Mouse (Mus musculus) midbrain, postnatal 0 days (tissue): ENCODE measurements around the gene Oas1g. TPM values are rescaled to one million over a fixed set of nuclear protein-coding genes. Genes with fewer than 3 reads are reported as not detected.
"Not testable (repeated sequence)": the region's sequence is repeated elsewhere in the genome, so short reads cannot be mapped to it uniquely, and the experiment has no call there.

ENCODE experiments used
- ATAC-seq: fragments of 200-750 bp; cut with Nextera tagmentation; 2 replicates; pipeline ENCODE4 v1.8.0; 2017; ENCODE audit warnings: moderate number of reproducible peaks, mild to moderate bottlenecking, moderate TSS enrichment, moderate library complexity; ENCODE audit not compliant: low FRiP score
- DNase-seq: peaks from one replicate; pipeline ENCODE4 v3.0.0-alpha.2; 2015; ENCODE audit warnings: low spot score
- H3K27ac ChIP-seq: fragments of 300-500 bp; sonication (generic); 2 replicates; pipeline ENCODE4 v1.5.1; 2014; ENCODE audit warnings: low read depth, mild to moderate bottlenecking, low read length, mixed read lengths
- H3K27me3 ChIP-seq: fragments of 300-500 bp; sonication (generic); 2 replicates; pipeline ENCODE4 v1.6.1; 2014; ENCODE audit warnings: low read length, control low read depth, mixed read lengths; ENCODE audit not compliant: insufficient read depth
- H3K36me3 ChIP-seq: fragments of 300-500 bp; sonication (generic); 2 replicates; pipeline ENCODE4 v1.6.1; 2014; ENCODE audit warnings: low read length, control low read depth, mixed read lengths; ENCODE audit not compliant: insufficient read depth
- H3K4me1 ChIP-seq: fragments of 300-500 bp; sonication (generic); 2 replicates; pipeline ENCODE4 v1.6.1; 2014; ENCODE audit warnings: mild to moderate bottlenecking, control low read depth, antibody characterized with exemption, low read length, mixed read lengths; ENCODE audit not compliant: insufficient read depth
- H3K4me2 ChIP-seq: fragments of 300-500 bp; sonication (generic); 2 replicates; pipeline ENCODE4 v1.6.1; 2014; ENCODE audit warnings: low read depth, mild to moderate bottlenecking, low read length, mixed read lengths; ENCODE audit not compliant: poor library complexity, severe bottlenecking
- H3K4me3 ChIP-seq: fragments of 300-500 bp; sonication (generic); 2 replicates; pipeline ENCODE4 v1.5.1; 2014; ENCODE audit warnings: low read depth, mild to moderate bottlenecking, low read length, moderate library complexity
- H3K9ac ChIP-seq: fragments of 300-500 bp; sonication (generic); replicated peaks from 2 replicates; pipeline ENCODE4 v1.6.1; 2014; ENCODE audit warnings: mild to moderate bottlenecking, low read length, moderate library complexity, mixed read lengths; ENCODE audit not compliant: poor library complexity, severe bottlenecking
- H3K9me3 ChIP-seq: fragments of 300-500 bp; sonication (generic); 2 replicates; pipeline ENCODE4 v1.6.1; 2016; ENCODE audit warnings: low read length, control low read depth
- CTCF ChIP-seq: IDR thresholded peaks from 2 replicates; pipeline ENCODE4 v1.5.1; 2016; ENCODE audit warnings: antibody characterized with exemption, mild to moderate bottlenecking
- WGBS: fragments of 180-500 bp; shearing (Covaris S2); extraction: QIAGEN DNeasy Blood & Tissue Kit; methylation state at CpG from one replicate; pipeline ENCODE4 v1.1.7; 2014; 5-methylcytosine and 5-hydroxymethylcytosine counted together
- polyA plus RNA-seq: library from polyadenylated mRNA; unstranded; fragments of >200 nt; fragmentation: Nextera tagmentation; extraction: Ambion mirVana; gene quantifications from 2 replicates; pipeline ENCODE4 v1.2.1, GENCODE M21; 2015
- total RNA-seq: library from RNA; depleted of rRNA; stranded (reverse); fragments of >200 nt; gene quantifications from 2 replicates; pipeline ENCODE4 v1.2.3, GENCODE M21; 2014; rRNA removed

Oas1g gene
- 0.52 and 1.2 TPM in 2 replicates for total RNA-seq
- polyA plus RNA-seq = 0.26 and 0.28 TPM in 2 replicates

GRCm38 (mm10) chr5:120887413-120887812, at the start of gene Oas1g:
TSS of gene Oas1g (minus strand) at chr5:120887613.
- not testable (repeated sequence) for ATAC-seq, H3K9ac ChIP-seq, H3K4me3 ChIP-seq, H3K4me1 ChIP-seq, H3K27ac ChIP-seq, H3K9me3 ChIP-seq, H3K36me3 ChIP-seq, DNase-seq, H3K27me3 ChIP-seq, H3K4me2 ChIP-seq
- WGBS = 46% methylated on average over 6 of the region's 9 CpGs

GRCm38 (mm10) chr5:120933966-120934365, 46.6 kb upstream of the Oas1g start:
- no peak for ATAC-seq
- Histone ChIP-seq H3K4me3 (no peak overlapping the region), H3K9ac (no peak overlapping the region), H3K27me3 (no peaks in the 10 kb centered on the region), H3K36me3 (no peaks in the 10 kb centered on the region), H3K4me2 (no peak overlapping the region), H3K27ac (no peak overlapping the region), H3K4me1 (no peaks in the 10 kb centered on the region), H3K9me3 (no peaks in the 10 kb centered on the region)
- no peak for DNase-seq
- no peak for TF ChIP-seq CTCF
- WGBS = 20% methylated on average over 5 of the region's 5 CpGs

GRCm38 (mm10) chr5:120927036-120927435, 39.6 kb upstream of the Oas1g start:
- H3K9ac ChIP-seq = no peak overlapping the region
- H3K9me3 ChIP-seq = no peaks in the 10 kb centered on the region
- no peak overlapping the region for H3K27ac ChIP-seq
- no peaks in the 10 kb centered on the region for H3K36me3 ChIP-seq
- ATAC-seq = peak; percentile 38; the same call in 1 of the 2 replicates
- H3K4me1 ChIP-seq = no peaks in the 10 kb centered on the region
- TF ChIP-seq CTCF = peak; percentile 62
- H3K27me3 ChIP-seq = no peaks in the 10 kb centered on the region
- H3K4me3 ChIP-seq = no peak overlapping the region
- WGBS = 8% methylated on average over 1 of the region's 1 CpGs
- H3K4me2 ChIP-seq = no peak overlapping the region
- DNase-seq = peak; percentile 5

GRCm38 (mm10) chr5:120926311-120926710, 38.9 kb upstream of the Oas1g start:
- not testable (repeated sequence) for H3K9me3 ChIP-seq, H3K4me3 ChIP-seq, H3K4me1 ChIP-seq, H3K27me3 ChIP-seq, H3K36me3 ChIP-seq, H3K27ac ChIP-seq, H3K9ac ChIP-seq, H3K4me2 ChIP-seq, ATAC-seq, DNase-seq
- WGBS = 76% methylated on average over 2 of the region's 2 CpGs

GRCm38 (mm10) chr5:120924520-120924919, 37.1 kb upstream of the Oas1g start:
- H3K4me3 ChIP-seq, H3K36me3 ChIP-seq, H3K4me2 ChIP-seq, DNase-seq, H3K27ac ChIP-seq, H3K4me1 ChIP-seq, H3K27me3 ChIP-seq, H3K9ac ChIP-seq, H3K9me3 ChIP-seq, ATAC-seq: not testable (repeated sequence)
- WGBS = 88% methylated on average over 4 of the region's 4 CpGs

GRCm38 (mm10) chr5:120923969-120924368, 36.6 kb upstream of the Oas1g start:
- H3K27me3 ChIP-seq = no peaks in the 10 kb centered on the region
- H3K4me1 ChIP-seq = no peaks in the 10 kb centered on the region
- DNase-seq = no peak
- H3K4me2 ChIP-seq = no peak overlapping the region
- TF ChIP-seq CTCF = no peak
- no peak for ATAC-seq
- H3K27ac ChIP-seq = no peak overlapping the region
- H3K36me3 ChIP-seq = no peaks in the 10 kb centered on the region
- H3K9ac ChIP-seq = no peak overlapping the region
- no peaks in the 10 kb centered on the region for H3K9me3 ChIP-seq
- 76% methylated on average over 4 of the region's 4 CpGs for WGBS
- no peak overlapping the region for H3K4me3 ChIP-seq
